Mouse (Mus musculus): Measurements from ENCODE around the gene 1700019A02Rik. TPM values are rescaled to one million over a fixed set of nuclear protein-coding genes. Genes with fewer than 3 reads are reported as not detected.

The 1700019A02Rik gene
- polyA plus RNA-seq, 1 experiment from 2014 or later, result not detected

DNA sequence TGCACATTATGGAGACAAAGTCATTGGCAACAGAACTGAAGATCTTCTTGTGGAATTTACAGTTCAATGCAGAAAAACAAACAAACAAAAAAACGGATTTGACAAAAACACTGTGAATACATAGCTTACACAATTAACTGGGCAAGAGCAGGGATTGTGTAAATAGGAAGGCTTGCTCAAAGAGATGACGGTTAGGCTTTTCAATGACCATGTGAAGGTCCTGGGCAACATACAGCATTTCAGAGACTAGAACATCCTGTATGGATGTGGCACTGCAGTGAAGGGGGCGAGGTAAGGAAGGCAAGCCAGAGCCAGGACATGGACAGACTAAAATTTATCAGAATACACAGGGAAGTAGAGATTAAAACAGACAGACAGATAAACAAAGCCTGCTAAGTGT, 2.2 kb upstream of the 1700019A02Rik start:
- Histone ChIP-seq H3K9ac (ENCODE audit: low read length) (no peak overlapping the region), H3K4me2 (ENCODE audit: low read length) (no peak overlapping the region), H3K27me3 (replicated peaks; ENCODE audit: control insufficient read depth, insufficient read depth, low read length) (no peaks in the 10 kb centered on the region), H3K4me3 (ENCODE audit: low read depth, low read length) (no peak overlapping the region), H3K4me1 (replicated peaks; ENCODE audit: control insufficient read depth, insufficient read depth, low read length) (no peaks in the 10 kb centered on the region), H3K27ac (ENCODE audit: low read depth) (no peak overlapping the region), H3K36me3 (ENCODE audit: control insufficient read depth, insufficient read depth, low read length) (no peaks in the 10 kb centered on the region), H3K9me3 (ENCODE audit: control insufficient read depth, low read length) (no peaks in the 10 kb centered on the region)
- DNase-seq (ENCODE audit: low spot score) (no peak), ATAC-seq (replicated peaks; ENCODE audit: low FRiP score, low TSS enrichment, low read depth) (no peak)
- 54% methylated on average over 3 of the region's 3 CpGs for WGBS

DNA sequence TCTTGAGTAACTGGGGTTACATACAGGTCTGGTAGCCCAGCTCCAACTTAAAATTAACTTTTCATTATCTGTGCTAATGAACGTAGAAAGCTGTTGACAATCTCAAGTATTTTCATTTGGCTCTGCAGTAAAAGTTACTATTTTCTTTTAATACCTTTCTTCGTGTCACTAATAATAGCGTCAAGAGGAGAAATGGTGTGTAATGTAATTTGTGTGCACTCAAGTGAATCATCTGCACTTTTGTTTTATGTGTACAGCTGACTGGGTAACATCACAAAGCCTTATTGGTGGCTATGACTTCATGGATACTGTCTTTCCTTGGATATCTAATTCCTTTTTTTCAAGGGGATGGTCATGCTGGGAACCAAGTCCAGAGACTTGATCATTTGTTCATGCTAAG, 1.1 kb downstream of the 1700019A02Rik start:
- no peaks in the 10 kb centered on the region for H3K27me3 ChIP-seq (replicated peaks; ENCODE audit: control insufficient read depth, insufficient read depth, low read length)
- H3K9ac ChIP-seq (ENCODE audit: low read length), result no peak overlapping the region
- no peaks in the 10 kb centered on the region for H3K9me3 ChIP-seq (ENCODE audit: control insufficient read depth, low read length)
- H3K36me3 ChIP-seq (ENCODE audit: control insufficient read depth, insufficient read depth, low read length), result no peaks in the 10 kb centered on the region
- H3K4me2 ChIP-seq (ENCODE audit: low read length), result no peak overlapping the region
- no peak overlapping the region for H3K4me3 ChIP-seq (ENCODE audit: low read depth, low read length)
- no peak for DNase-seq (ENCODE audit: low spot score)
- no peaks in the 10 kb centered on the region for H3K4me1 ChIP-seq (replicated peaks; ENCODE audit: control insufficient read depth, insufficient read depth, low read length)
- WGBS, result 90% methylated on average over 3 of the region's 3 CpGs
- ATAC-seq (replicated peaks; ENCODE audit: low FRiP score, low TSS enrichment, low read depth), result no peak
- no peak overlapping the region for H3K27ac ChIP-seq (ENCODE audit: low read depth)

DNA sequence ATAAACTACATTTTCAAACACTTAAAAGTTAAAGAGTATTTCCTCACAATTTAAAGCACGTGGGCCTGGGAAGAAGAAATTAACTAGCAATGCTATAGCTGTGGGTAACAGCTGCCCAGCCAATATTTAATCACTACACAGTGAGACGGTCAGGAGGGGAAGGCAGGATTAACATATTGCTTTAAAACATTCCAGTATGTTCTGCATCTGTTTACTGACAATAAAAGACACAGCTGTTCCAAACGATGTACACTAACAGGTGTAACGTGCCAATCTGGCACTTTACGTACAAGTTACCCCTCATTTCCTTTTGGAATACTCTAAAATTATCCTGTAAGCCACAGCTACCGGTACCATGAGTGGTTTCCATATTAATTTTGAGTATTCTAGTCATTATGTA, 29.7 kb downstream of the 1700019A02Rik start:
- ATAC-seq (replicated peaks; ENCODE audit: low FRiP score, low TSS enrichment, low read depth) (no peak), DNase-seq (ENCODE audit: low spot score) (no peak)
- Histone ChIP-seq H3K36me3 (ENCODE audit: control insufficient read depth, insufficient read depth, low read length) (no peaks in the 10 kb centered on the region), H3K27me3 (replicated peaks; ENCODE audit: control insufficient read depth, insufficient read depth, low read length) (no peaks in the 10 kb centered on the region), H3K4me3 (ENCODE audit: low read depth, low read length) (no peak overlapping the region), H3K4me2 (ENCODE audit: low read length) (no peak overlapping the region), H3K9me3 (ENCODE audit: control insufficient read depth, low read length) (no peaks in the 10 kb centered on the region), H3K27ac (ENCODE audit: low read depth) (no peak overlapping the region), H3K9ac (ENCODE audit: low read length) (no peak overlapping the region), H3K4me1 (replicated peaks; ENCODE audit: control insufficient read depth, insufficient read depth, low read length) (no peaks in the 10 kb centered on the region)
- WGBS, result 74% methylated on average over 6 of the region's 6 CpGs

DNA sequence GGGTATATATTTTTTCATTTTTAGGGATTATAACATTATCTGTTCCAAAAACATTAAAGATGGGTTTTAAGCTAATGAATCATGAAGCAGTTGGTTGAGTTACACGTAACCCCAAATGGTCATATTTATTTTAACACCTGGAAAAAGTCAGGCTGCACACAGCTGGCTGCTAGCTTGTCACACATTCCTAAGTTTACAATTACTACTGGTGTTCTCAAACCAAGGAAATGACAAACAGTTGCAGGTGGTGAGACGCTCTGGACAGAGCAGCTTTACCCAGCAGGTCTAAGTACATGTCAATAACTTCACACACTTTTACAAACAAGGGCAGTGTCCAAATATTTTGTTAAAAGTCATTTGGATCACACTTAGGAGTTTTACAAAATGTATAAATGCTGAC, 64.4 kb downstream of the 1700019A02Rik start:
- Histone ChIP-seq H3K36me3 (ENCODE audit: control insufficient read depth, insufficient read depth, low read length) (no peaks in the 10 kb centered on the region), H3K9me3 (ENCODE audit: control insufficient read depth, low read length) (no peaks in the 10 kb centered on the region), H3K9ac (ENCODE audit: low read length) (no peak overlapping the region), H3K27me3 (replicated peaks; ENCODE audit: control insufficient read depth, insufficient read depth, low read length) (no peaks in the 10 kb centered on the region), H3K4me3 (ENCODE audit: low read depth, low read length) (no peak overlapping the region), H3K4me1 (replicated peaks; ENCODE audit: control insufficient read depth, insufficient read depth, low read length) (no peaks in the 10 kb centered on the region), H3K4me2 (ENCODE audit: low read length) (no peak overlapping the region), H3K27ac (ENCODE audit: low read depth) (no peak overlapping the region)
- 30% methylated on average over 2 of the region's 2 CpGs for WGBS
- DNase-seq (ENCODE audit: low spot score), result no peak
- ATAC-seq (replicated peaks; ENCODE audit: low FRiP score, low TSS enrichment, low read depth), result no peak

DNA sequence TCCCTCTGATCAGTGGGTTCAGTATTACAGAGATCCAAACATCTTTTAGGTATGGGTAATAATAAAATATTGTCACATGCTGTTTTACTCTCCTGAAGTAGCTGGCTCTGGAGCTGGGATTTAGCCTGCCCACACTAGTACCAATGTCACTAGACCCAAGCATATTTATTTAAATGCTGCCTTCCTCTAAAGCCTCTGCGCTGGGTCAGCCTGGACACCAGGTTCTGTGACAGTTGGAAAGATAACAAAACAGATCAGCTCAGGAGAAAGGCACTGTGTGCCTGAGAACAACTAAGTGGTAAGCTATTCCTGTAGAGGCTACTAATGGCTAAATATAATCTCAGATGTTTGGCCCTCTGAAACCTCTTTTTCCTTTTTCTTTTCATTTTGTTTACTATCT, 76.9 kb downstream of the 1700019A02Rik start:
- no peaks in the 10 kb centered on the region for H3K36me3 ChIP-seq (ENCODE audit: control insufficient read depth, insufficient read depth, low read length)
- H3K4me1 ChIP-seq (replicated peaks; ENCODE audit: control insufficient read depth, insufficient read depth, low read length), result no peaks in the 10 kb centered on the region
- DNase-seq (ENCODE audit: low spot score) (no peak), ATAC-seq (replicated peaks; ENCODE audit: low FRiP score, low TSS enrichment, low read depth) (no peak)
- no peak overlapping the region for H3K9ac ChIP-seq (ENCODE audit: low read length)
- H3K4me3 ChIP-seq (ENCODE audit: low read depth, low read length), result no peak overlapping the region
- H3K27ac ChIP-seq (ENCODE audit: low read depth), result no peak overlapping the region
- H3K9me3 ChIP-seq (ENCODE audit: control insufficient read depth, low read length), result no peaks in the 10 kb centered on the region
- no peaks in the 10 kb centered on the region for H3K27me3 ChIP-seq (replicated peaks; ENCODE audit: control insufficient read depth, insufficient read depth, low read length)
- WGBS, result 59% methylated on average over 1 of the region's 1 CpGs
- H3K4me2 ChIP-seq (ENCODE audit: low read length), result no peak overlapping the region

Other genes with a start within 250 kb of the 1700019A02Rik start
- 10.7 and 12.5 TPM in 2 replicates for gene 1700019D03Rik, start 167.5 kb downstream of the 1700019A02Rik start, polyA plus RNA-seq (2014; fragmentation: Nextera tagmentation; extraction: Ambion mirVana)
- not detected in 2 replicates for gene Mstn, start 126.0 kb downstream of the 1700019A02Rik start, polyA plus RNA-seq (2014; fragmentation: Nextera tagmentation; extraction: Ambion mirVana)
- 16.7 and 19.8 TPM in 2 replicates for gene Pms1, start 109.4 kb upstream of the 1700019A02Rik start, polyA plus RNA-seq (2014; fragmentation: Nextera tagmentation; extraction: Ambion mirVana)
- 51.4 and 51.7 TPM in 2 replicates for gene Ormdl1, start 109.5 kb upstream of the 1700019A02Rik start, polyA plus RNA-seq (2014; fragmentation: Nextera tagmentation; extraction: Ambion mirVana)
- gene Gm28778, start 109.5 kb upstream of the 1700019A02Rik start, polyA plus RNA-seq (2014; fragmentation: Nextera tagmentation; extraction: Ambion mirVana), result not detected in 2 replicates
- gene Osgepl1, start 126.0 kb upstream of the 1700019A02Rik start, polyA plus RNA-seq (2014; fragmentation: Nextera tagmentation; extraction: Ambion mirVana), result 26.7 and 27.7 TPM in 2 replicates
- 5.1 TPM in 1 of 2 replicates, not detected in the other for gene Asdurf, start 165.0 kb upstream of the 1700019A02Rik start, polyA plus RNA-seq (2014; fragmentation: Nextera tagmentation; extraction: Ambion mirVana)
- 0.71 and 1.0 TPM in 2 replicates for gene Gm28551, start 165.0 kb upstream of the 1700019A02Rik start, polyA plus RNA-seq (2014; fragmentation: Nextera tagmentation; extraction: Ambion mirVana)
- gene Asnsd1, start 165.1 kb upstream of the 1700019A02Rik start, polyA plus RNA-seq (2014; fragmentation: Nextera tagmentation; extraction: Ambion mirVana), result 78.6 and 80.8 TPM in 2 replicates

Data from intestine, embryonic 14.5 days (tissue).